Mouse (Mus musculus) myocyte (in vitro differentiated cells): ENCODE measurements around the gene Prrx2.

ENCODE experiments used
- E2F4 ChIP-seq: IDR thresholded peaks from one replicate; pipeline ENCODE4 v1.6.1; 2011; ENCODE audit warnings: mild to moderate bottlenecking, control low read depth, moderate library complexity; ENCODE audit not compliant: insufficient read depth
- MAX ChIP-seq: IDR thresholded peaks from one replicate; pipeline ENCODE4 v1.6.1; 2011; ENCODE audit warnings: low read depth, mild to moderate bottlenecking, control low read depth
- MYOD1 ChIP-seq, 3 experiments: IDR thresholded peaks; one replicate each; pipeline ENCODE4 v1.6.1; 2011; ENCODE audit warnings: control low read depth in 2 of 3, low read depth in 2 of 3, mild to moderate bottlenecking in 2 of 3, moderate library complexity in 1 of 3; ENCODE audit not compliant: insufficient read length in 2 of 3, control insufficient read depth in 1 of 3
- MYOG ChIP-seq, 3 experiments: IDR thresholded peaks; one replicate each; pipeline ENCODE4 v1.6.1; 2011; ENCODE audit warnings: control low read depth in 2 of 3, low read depth in 2 of 3, mild to moderate bottlenecking in 2 of 3; ENCODE audit not compliant: insufficient read length in 2 of 3, control insufficient read depth in 1 of 3, insufficient read depth in 1 of 3
- POLR2A ChIP-seq: IDR thresholded peaks from one replicate; pipeline ENCODE4 v1.6.1; 2011; ENCODE audit warnings: low read depth, mild to moderate bottlenecking, control low read depth, moderate library complexity; ENCODE audit not compliant: insufficient read length
- POLR2AphosphoS2 ChIP-seq: IDR thresholded peaks from one replicate; pipeline ENCODE4 v1.6.1; 2011; ENCODE audit warnings: low read depth, control low read depth; ENCODE audit not compliant: insufficient read length
- REST ChIP-seq: IDR thresholded peaks from one replicate; pipeline ENCODE4 v1.6.1; 2011; ENCODE audit warnings: mild to moderate bottlenecking, control low read depth, moderate library complexity; ENCODE audit not compliant: insufficient read depth, insufficient read length
- SRF ChIP-seq: IDR thresholded peaks from one replicate; pipeline ENCODE4 v1.6.1; 2011; ENCODE audit warnings: low read depth; ENCODE audit not compliant: control insufficient read depth, insufficient read length
- TCF12 ChIP-seq: IDR thresholded peaks from one replicate; pipeline ENCODE4 v1.6.1; 2011; ENCODE audit warnings: mild to moderate bottlenecking, control low read depth; ENCODE audit not compliant: poor library complexity, insufficient read depth, severe bottlenecking
- USF1 ChIP-seq: IDR thresholded peaks from one replicate; pipeline ENCODE4 v1.6.1; 2011; ENCODE audit warnings: low read depth, mild to moderate bottlenecking, control low read depth, moderate library complexity

DNA sequence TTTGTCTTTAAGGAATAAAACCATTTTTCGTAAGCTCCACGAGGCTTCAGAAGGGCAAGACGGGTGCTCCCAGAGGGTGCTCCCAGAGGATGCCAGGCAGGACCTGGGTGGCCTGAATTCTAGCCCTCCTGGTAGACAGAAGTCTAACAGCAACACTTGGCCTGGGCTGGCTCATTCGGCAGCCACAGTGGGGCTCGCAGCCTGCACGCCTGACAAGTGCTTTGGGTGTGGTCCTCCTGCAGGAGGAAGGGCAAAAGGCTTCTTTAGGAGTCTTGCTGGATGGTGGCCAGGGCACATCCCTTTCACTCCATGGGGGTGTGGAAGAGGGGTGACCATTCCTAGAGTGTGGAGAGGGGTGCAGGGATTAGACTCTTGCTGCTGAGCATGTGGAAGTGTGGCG lies 46.4 kb downstream of the Prrx2 start:
- no peak for TF ChIP-seq POLR2AphosphoS2
- no peak for TF ChIP-seq POLR2A
- TF ChIP-seq MYOD1 (IDR thresholded peaks at IDR 0.05; ENCODE audit: control insufficient read depth in 1 of 3, insufficient read length in 2 of 3, low read depth in 2 of 3), result no peak
- TF ChIP-seq USF1, result no peak
- no peak for TF ChIP-seq E2F4
- no peak for TF ChIP-seq TCF12
- TF ChIP-seq SRF, result no peak
- no peak for TF ChIP-seq MAX
- TF ChIP-seq MYOG (IDR thresholded peaks at IDR 0.05; ENCODE audit: control insufficient read depth in 1 of 3, insufficient read depth in 1 of 3, insufficient read length in 2 of 3, low read depth in 2 of 3), result no peak
- TF ChIP-seq REST, result no peak
